Mouse (Mus musculus): ENCODE measurements around the gene Sh2d6. TPM values are rescaled to one million over a fixed set of nuclear protein-coding genes. Genes with fewer than 3 reads are reported as not detected.

The Sh2d6 gene
- total RNA-seq (2022) = 1 to 10 TPM in 2 of 4 experiments, under 1 TPM in 2; 0.59 to 1.7 (median 1.2) TPM

- no peak for DNase-seq (ENCODE audit: low spot score in 2 of 2)
These were observed at the start of gene Sh2d6 for GRCm38 (mm10) chr6:72521607-72522006. Gene Sh2d6, minus strand, starts transcription at chr6:72521707.

- DNase-seq (ENCODE audit: low spot score in 2 of 2) = no peak
These were observed 49.3 kb upstream of the Sh2d6 start for GRCm38 (mm10) chr6:72570644-72571397.

GRCm38 (mm10) chr6:72568736-72569135 lies 47.2 kb upstream of the Sh2d6 start:
- no peak for DNase-seq (ENCODE audit: low spot score in 2 of 2)

- no peak for DNase-seq (ENCODE audit: low spot score in 2 of 2)
These were observed 46.0 kb upstream of the Sh2d6 start for GRCm38 (mm10) chr6:72567508-72567907.

DNA sequence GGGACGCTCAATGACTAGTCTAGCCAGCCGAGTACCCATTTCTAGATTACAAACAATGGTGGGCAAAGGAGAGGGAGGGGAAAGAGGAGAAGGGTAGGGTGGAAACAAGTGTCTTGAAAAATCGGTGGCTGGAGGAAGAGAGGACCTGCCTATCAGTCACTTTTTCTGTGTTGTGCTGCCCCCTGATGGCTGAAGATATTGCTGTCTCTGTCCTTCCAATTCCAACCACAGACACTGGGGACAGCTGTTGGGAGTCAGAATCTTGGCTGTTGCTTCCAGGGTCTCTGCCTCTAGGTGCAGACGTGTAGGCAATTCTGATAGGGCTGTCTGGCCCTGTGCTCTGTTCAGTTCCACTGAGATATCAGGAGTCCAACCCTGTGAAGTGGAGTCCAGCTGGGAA lies 44.5 kb upstream of the Sh2d6 start:
- peak; percentile 72 to 79 for DNase-seq (ENCODE audit: low spot score in 2 of 2)

DNA sequence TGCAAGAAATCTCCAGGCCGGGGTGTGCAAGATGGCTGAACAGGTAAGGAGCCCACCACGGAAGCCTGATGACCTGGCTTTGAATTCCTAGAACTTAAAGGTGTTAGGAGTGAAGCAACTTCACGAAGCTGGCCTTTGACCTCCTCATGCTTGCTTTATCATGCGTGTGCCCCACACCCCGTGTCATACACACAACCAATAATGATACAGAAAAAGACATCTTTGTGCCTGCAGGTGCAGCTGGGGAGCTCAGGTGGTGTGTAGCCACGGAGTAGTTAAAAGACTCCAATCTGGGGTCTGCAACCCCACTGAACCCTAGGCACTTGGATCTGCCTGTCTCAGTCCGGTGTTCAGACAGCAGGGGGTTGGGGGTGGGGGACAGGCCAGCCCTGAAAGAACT lies 44.0 kb upstream of the Sh2d6 start:
- DNase-seq (ENCODE audit: low spot score in 2 of 2) = no peak

GRCm38 (mm10) chr6:72562894-72563293 lies 41.4 kb upstream of the Sh2d6 start:
- DNase-seq (ENCODE audit: low spot score in 2 of 2) = no peak

- no peak for DNase-seq (ENCODE audit: low spot score in 2 of 2)
These were observed 41.0 kb upstream of the Sh2d6 start for GRCm38 (mm10) chr6:72562486-72562885.

GRCm38 (mm10) chr6:72560801-72561200 lies 39.3 kb upstream of the Sh2d6 start:
- no peak for DNase-seq (ENCODE audit: low spot score in 2 of 2)

DNA sequence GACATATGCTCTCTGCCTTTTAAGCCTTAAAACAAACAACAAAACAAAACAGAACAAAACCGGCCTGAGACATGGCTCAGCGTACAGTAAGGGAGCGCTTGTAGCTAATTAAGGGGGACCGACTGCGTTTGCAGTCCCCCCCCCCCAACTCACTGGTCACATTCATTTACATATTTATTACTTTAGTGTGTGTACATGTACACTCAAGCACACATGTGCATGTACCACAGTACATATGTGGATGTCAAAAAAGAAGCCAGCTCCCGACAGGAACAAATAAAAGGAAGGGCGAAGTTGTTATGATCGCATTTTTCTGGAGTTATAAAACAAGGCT lies 31.5 kb upstream of the Sh2d6 start:
- no peak for DNase-seq (ENCODE audit: low spot score in 2 of 2)

GRCm38 (mm10) chr6:72552171-72553078 lies 30.9 kb upstream of the Sh2d6 start:
- DNase-seq (ENCODE audit: low spot score in 2 of 2) = peak in 1 of 2 experiments; percentile 59

DNA sequence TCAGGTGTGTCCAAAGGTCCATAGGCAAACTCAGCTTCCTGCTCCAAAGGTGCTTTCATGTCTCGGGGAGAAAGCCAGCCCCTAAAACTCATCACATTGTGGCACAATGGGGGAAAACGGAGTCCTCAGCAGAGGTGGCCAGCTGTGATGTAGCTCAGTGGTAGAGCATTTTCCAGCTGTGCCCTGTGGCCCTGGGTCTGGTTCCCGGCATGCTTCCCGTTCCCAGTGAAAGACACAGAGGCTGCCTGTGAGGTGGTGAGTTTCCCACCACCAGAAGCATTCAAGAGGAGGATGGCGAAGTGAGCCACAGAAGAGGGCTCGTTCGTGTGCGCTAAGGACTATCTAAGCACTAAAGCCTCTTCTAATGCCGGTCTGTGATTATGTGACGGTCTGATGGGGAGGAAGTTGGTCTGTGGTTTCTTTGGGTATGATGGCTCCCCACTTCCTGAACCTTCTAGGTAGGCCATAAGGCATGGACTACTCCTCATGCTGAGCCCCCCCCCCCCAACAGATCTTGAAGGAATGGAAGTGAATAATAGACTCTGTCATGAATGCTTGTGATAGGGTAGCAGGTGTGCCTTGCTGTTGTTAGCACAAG lies 29.1 kb upstream of the Sh2d6 start:
- DNase-seq (ENCODE audit: low spot score in 2 of 2) = no peak

GRCm38 (mm10) chr6:72550025-72550424 lies 28.5 kb upstream of the Sh2d6 start:
- DNase-seq (ENCODE audit: low spot score in 2 of 2) = no peak

DNA sequence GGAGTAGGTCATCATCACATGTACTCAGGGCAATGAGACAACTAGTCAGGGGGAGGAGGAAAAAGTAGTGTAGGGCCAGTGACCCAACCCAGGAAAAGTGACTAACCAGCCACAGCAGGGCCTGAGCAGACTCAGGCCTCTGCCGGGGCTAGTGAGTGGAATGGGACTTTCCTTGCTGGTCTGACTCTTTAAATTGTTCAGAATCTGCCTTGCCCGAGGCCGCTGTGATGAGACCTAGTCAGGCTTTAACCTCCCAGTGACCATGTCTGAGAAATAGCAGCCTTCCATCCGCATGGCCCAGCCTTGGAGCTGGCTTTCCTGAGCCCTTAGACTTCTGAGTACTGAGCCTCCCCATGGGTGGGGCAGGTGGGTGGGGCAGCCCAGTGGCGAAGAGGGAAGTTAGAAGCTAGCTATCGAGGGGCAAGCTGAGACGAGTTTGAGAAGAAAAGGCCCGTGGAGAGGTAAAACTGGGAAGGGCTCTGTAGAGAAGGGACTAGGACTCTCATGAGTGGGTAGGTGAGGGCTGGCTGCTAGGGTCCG lies 27.6 kb upstream of the Sh2d6 start:
- DNase-seq (ENCODE audit: low spot score in 2 of 2) = no peak

GRCm38 (mm10) chr6:72547862-72548261 lies 26.4 kb upstream of the Sh2d6 start:
- no peak for DNase-seq (ENCODE audit: low spot score in 2 of 2)

- no peak for DNase-seq (ENCODE audit: low spot score in 2 of 2)
These were observed 25.6 kb upstream of the Sh2d6 start for GRCm38 (mm10) chr6:72547121-72547520.

DNA sequence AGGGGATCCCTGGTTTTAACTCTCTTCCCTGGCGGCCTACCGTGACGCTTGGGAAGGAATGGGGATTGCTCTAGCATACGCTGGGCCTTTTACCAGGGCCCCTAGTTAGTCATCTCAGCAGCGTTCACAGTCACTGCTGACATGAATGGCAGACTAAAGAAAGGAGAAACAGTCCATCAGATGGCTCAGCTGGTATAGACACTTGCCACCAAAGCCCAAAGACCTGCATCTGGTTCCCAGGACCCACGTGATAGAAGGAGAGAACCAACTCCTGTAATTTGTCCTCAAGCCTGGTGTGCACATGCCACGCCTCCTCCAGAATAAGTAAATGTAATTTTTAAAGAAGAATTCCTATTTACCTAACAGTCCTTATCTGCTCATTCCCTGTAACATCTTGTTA lies 23.9 kb upstream of the Sh2d6 start:
- DNase-seq (ENCODE audit: low spot score in 2 of 2) = no peak

DNA sequence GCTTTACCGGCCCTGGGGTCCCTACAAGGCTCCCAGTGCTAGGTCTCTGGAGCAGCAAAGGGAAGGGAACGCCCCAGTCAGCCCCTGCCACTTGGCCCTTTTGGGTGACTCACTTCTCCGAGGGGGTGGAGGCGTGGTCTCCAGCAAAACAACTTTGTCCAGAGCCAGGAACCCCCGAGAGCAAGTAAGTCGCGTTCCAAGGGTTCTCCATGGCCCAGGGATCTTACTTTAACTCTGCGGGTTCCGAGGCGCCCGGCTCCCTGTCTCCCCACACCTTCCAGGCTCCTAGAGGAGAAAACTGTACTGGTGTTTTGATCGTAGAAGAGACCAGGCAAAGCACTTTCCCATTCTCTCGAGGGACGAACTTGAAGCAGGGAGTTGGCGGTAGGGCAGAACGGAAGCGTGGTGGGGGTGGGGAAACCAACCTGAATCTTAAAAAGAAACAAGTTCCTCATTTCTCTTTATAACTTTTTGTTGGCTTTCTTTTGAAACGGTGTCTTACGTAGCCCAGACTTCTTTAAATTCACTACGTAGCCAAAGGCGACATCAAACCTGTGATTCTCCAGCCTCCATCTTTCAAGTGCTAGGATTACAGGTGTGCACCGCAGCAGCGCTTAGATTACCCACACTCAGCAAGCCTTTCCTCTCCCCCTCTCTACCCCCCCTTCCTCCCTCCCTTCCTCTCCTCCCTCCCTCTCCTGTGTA lies 22.9 kb upstream of the Sh2d6 start, which contains the start of gene Capg:
TSS of gene Capg (plus strand) at position 109 of the 705 bp plus-strand sequence.
- DNase-seq (ENCODE audit: low spot score in 2 of 2) = no peak

- DNase-seq (ENCODE audit: low spot score in 2 of 2) = no peak
These were observed 21.9 kb upstream of the Sh2d6 start for GRCm38 (mm10) chr6:72543265-72543850.

DNA sequence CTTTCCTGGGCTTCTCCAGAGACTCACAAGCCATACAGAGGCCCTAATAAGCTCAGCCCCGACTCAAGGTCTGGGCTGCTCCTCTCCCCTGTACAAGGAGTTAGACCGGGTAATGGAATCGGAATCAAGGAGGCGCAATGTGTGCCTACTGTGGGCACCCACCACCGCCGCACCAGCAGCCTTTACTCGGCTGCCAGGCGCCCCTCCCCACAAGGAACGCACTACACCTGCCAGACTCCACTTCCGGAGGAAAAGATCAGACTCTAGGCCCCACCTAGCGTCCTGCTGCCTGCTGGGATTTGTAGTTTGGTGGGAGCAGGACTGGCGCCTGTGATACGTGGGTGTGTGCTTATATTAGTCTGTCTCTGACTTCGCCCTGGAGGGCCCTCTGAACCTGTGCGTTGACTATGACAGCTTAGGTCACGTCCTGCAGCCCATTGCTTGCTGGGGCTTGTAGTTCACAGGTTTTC lies 17.1 kb upstream of the Sh2d6 start:
- peak; percentile 74 to 96 for DNase-seq (ENCODE audit: low spot score in 2 of 2)

Measured in left cerebral cortex, adult 8-10 months (tissue).